Mouse (Mus musculus) brain, embryonic 14.5 days (tissue): Measurements from ENCODE around the gene Rsc1a1. TPM values are rescaled to one million over a fixed set of nuclear protein-coding genes. Genes with fewer than 3 reads are reported as not detected.

Experiments used
- DNase-seq: peaks from one replicate; pipeline ENCODE4 v3.0.0-alpha.2; 2011; ENCODE audit warnings: low read depth
- CTCF ChIP-seq: fragments of 200-500 bp; IDR thresholded peaks from 2 replicates; pipeline ENCODE4 v1.5.1; 2012; ENCODE audit warnings: inconsistent platforms, mild to moderate bottlenecking, moderate library complexity, borderline replicate concordance; ENCODE audit not compliant: insufficient read depth, insufficient read length; ENCODE audit errors: extremely low read depth
- POLR2A ChIP-seq: fragments of 200-500 bp; IDR thresholded peaks from 2 replicates; pipeline ENCODE4 v1.6.1; 2012; ENCODE audit warnings: mild to moderate bottlenecking, inconsistent platforms, borderline replicate concordance; ENCODE audit not compliant: poor library complexity, insufficient read depth, insufficient read length, severe bottlenecking; ENCODE audit errors: extremely low read depth
- polyA plus RNA-seq: library from polyadenylated mRNA; depleted of rRNA; stranded (reverse); fragments of >200 nt; gene quantifications from 2 replicates; pipeline ENCODE4 v1.2.3, GENCODE M21; 2012

Gene Rsc1a1
- polyA plus RNA-seq, 1 experiment, result 6.7 TPM

- DNase-seq, result no peak
- TF ChIP-seq CTCF, result no peak
- TF ChIP-seq POLR2A, result no peak
These were observed 26.4 kb downstream of the Rsc1a1 start for GRCm38 (mm10) chr4:141658846-141659484.

GRCm38 (mm10) chr4:141656932-141657331, 28.5 kb downstream of the Rsc1a1 start:
- TF ChIP-seq CTCF (no peak), POLR2A (no peak)
- DNase-seq, result no peak

- TF ChIP-seq POLR2A, result no peak
- TF ChIP-seq CTCF, result no peak
- no peak for DNase-seq
These were observed 29.3 kb downstream of the Rsc1a1 start for GRCm38 (mm10) chr4:141655908-141656608.

- no peak for DNase-seq
These were observed 30.9 kb downstream of the Rsc1a1 start for GRCm38 (mm10) chr4:141654509-141654908.

GRCm38 (mm10) chr4:141653813-141654212, 31.6 kb downstream of the Rsc1a1 start:
- peak; percentile 15 for DNase-seq
- TF ChIP-seq CTCF (no peak), POLR2A (no peak)

More at GRCm38 (mm10) chr4:141654509-141654908, 30.9 kb downstream of the Rsc1a1 start:
- TF ChIP-seq POLR2A, result no peak
- no peak for TF ChIP-seq CTCF

GRCm38 (mm10) chr4:141653044-141653443, 32.4 kb downstream of the Rsc1a1 start:
- no peak for DNase-seq
- TF ChIP-seq POLR2A, result no peak
- no peak for TF ChIP-seq CTCF

GRCm38 (mm10) chr4:141651944-141652343, 33.5 kb downstream of the Rsc1a1 start:
- TF ChIP-seq POLR2A (no peak), CTCF (no peak)
- DNase-seq, result peak; percentile 11

GRCm38 (mm10) chr4:141651286-141651685, 34.1 kb downstream of the Rsc1a1 start:
- TF ChIP-seq POLR2A (no peak), CTCF (no peak)
- no peak for DNase-seq

GRCm38 (mm10) chr4:141649244-141649643, 36.2 kb downstream of the Rsc1a1 start:
- DNase-seq, result peak; percentile 72
- TF ChIP-seq CTCF (no peak), POLR2A (no peak)

GRCm38 (mm10) chr4:141648262-141648661, 37.1 kb downstream of the Rsc1a1 start:
- no peak for TF ChIP-seq POLR2A
- no peak for TF ChIP-seq CTCF
- DNase-seq, result no peak

GRCm38 (mm10) chr4:141647187-141647586, 38.2 kb downstream of the Rsc1a1 start:
- no peak for TF ChIP-seq CTCF
- no peak for TF ChIP-seq POLR2A
- no peak for DNase-seq

GRCm38 (mm10) chr4:141645988-141646387, 39.4 kb downstream of the Rsc1a1 start:
- no peak for DNase-seq
- TF ChIP-seq CTCF (no peak), POLR2A (no peak)

- TF ChIP-seq POLR2A (no peak), CTCF (no peak)
- peak; percentile 89 for DNase-seq
These were observed 42.1 kb downstream of the Rsc1a1 start for GRCm38 (mm10) chr4:141643118-141643855.
